Mouse (Mus musculus): ENCODE measurements around the gene Pou2f2.

Gene Pou2f2

DNA sequence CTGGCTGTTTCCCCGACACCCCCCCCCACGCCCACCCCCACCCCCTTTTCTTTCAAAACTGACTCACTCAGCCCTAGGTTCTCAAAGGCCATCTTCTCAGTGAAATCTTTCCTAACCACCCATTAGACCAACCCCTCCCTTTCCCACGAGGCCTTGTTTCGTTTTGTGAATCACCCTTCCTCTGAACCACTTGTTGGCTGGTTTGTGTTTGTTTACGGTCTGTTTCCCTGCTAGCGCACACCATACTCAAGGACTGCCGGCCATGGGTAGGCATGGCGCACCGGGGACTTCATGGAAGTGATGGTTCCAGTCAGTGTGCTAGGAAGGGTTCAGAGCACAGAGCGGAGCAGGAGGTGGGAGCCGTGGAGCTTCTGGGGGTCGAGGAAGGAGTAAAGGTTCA is 70.2 kb downstream of the Pou2f2 start:
- DNase-seq (ENCODE audit: low read depth, low spot score): no peak
- Histone ChIP-seq H3K27me3 (ENCODE audit: control insufficient read depth, insufficient read depth, low read length, poor library complexity, severe bottlenecking) (no peaks in the 10 kb centered on the region), H3K36me3 (ENCODE audit: control insufficient read depth, insufficient read depth, low read length, poor library complexity, severe bottlenecking) (peaks cover 12% of the 10 kb centered on the region; the same call in 1 of the 2 replicates)

DNA sequence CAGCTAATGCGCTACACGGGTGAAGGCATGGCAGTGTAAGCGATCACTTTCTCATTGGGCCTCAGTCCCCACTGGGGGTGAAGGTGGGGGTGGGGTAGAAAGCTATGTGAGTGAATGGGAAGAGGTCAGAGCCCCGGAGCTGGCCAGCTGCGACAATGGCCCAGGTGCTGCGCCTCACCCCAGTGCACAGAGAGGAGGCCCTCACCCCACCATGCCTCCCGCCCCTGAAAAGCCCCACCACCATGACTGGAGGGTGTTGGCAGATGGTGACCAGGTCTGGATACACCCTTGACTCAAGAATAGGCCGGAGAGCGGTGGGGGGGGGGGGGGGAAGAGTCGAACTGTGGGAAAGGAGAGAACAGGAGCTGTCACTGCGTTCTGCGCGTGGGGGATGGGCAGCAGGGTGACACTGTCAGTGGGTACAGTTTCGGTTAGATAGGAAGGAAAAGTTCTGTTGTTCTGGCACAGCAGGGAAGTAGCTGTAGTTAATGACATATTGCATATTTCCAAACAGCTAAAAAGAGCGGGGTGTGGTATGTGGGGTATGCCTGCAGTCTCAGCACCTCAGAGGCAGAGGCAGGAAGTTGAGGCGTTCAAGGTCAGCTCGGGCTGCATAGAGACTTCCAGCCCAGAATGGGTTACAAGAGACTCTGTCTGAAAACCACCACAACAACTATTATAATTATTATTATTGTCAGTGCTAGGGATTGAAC is 72.6 kb downstream of the Pou2f2 start:
- H3K36me3 ChIP-seq (ENCODE audit: control insufficient read depth, insufficient read depth, low read length, poor library complexity, severe bottlenecking): peaks cover 14% of the 10 kb centered on the region
- DNase-seq (ENCODE audit: low read depth, low spot score): peak; percentile 60
- no peaks in the 10 kb centered on the region for H3K27me3 ChIP-seq (ENCODE audit: control insufficient read depth, insufficient read depth, low read length, poor library complexity, severe bottlenecking)

DNA sequence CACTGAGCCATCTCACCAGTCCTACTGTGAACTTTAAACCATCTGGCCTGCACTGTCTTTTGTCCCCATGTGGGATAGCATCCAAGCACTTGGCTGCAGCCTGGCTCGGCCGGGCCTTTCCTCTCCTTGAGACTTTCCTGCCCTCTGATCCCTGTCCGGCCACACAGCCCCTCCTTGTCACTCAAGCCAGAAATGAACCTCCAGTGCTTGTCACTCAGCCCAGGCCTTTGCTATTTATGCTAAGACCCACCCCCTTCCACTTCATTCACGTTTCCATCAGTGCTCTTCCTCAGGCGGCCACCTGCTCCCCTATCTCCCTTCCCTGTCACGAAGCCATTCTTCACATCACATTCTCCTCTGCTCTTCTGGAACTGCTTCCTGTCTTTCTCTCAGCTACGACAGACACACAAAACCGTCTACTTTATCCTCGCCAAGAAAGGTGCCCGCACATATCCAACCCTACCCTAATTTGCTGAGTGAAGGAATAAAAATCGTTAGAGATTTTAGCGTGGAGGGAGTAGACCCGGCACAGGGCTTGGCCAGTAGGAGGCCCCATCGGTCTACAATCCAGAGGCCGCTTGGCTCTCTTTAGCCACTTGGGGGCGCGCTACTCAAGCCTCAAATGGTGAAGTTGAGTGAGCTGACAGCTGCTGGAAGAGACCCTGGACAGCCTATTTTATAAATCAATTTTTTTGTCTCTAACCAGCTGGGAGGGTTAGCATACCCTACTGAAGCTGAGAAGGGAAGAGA is 73.9 kb downstream of the Pou2f2 start:
- peaks cover 11% of the 10 kb centered on the region for H3K36me3 ChIP-seq (ENCODE audit: control insufficient read depth, insufficient read depth, low read length, poor library complexity, severe bottlenecking)
- no peaks in the 10 kb centered on the region for H3K27me3 ChIP-seq (ENCODE audit: control insufficient read depth, insufficient read depth, low read length, poor library complexity, severe bottlenecking)
- peak; percentile 93 for DNase-seq (ENCODE audit: low read depth, low spot score)

DNA sequence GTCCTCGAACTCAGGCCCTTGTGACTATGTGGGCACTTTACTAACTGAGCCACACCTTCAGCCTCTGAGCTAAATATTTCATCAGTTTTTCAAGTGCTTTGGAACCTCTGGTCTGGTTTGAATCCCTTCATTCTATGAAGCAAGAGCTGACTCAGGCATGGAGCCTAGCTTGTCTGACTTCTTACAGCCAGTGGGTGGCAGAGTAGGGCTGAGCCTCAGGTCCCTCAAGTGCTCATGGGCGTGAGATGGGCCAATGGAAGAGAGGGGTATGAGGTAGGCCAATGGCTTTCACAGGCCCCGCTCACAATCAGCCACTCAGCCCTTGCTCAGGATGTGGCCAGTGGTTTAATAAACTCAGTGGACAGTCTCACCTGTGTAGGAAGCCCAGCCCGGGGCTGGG is 79.9 kb downstream of the Pou2f2 start:
- no peaks in the 10 kb centered on the region for H3K27me3 ChIP-seq (ENCODE audit: control insufficient read depth, insufficient read depth, low read length, poor library complexity, severe bottlenecking)
- no peak for DNase-seq (ENCODE audit: low read depth, low spot score)

DNA sequence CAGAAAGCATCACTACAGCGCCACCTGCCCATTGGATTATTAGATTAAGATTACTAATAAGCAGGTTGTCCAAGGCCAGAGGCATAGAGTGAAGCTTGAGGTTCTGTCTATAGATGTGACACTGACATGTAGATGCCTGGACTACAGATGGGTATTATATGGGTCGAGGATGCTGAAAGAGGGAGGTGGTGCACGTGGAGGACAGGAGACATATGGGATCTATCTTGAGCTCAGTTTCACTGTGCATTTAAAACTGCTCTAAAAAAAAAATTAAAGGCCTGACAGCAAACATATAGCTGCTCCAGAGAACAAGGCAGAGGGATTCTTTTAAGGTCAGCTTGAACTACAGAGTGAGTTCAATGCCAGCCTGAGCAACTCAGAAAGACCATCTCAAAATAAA is 81.4 kb downstream of the Pou2f2 start:
- peaks cover 46% of the 10 kb centered on the region for H3K36me3 ChIP-seq (ENCODE audit: control insufficient read depth, insufficient read depth, low read length, poor library complexity, severe bottlenecking)
- no peaks in the 10 kb centered on the region for H3K27me3 ChIP-seq (ENCODE audit: control insufficient read depth, insufficient read depth, low read length, poor library complexity, severe bottlenecking)
- DNase-seq (ENCODE audit: low read depth, low spot score): no peak

More for the DNA sequence above, 79.9 kb downstream of the Pou2f2 start:
- H3K36me3 ChIP-seq (ENCODE audit: control insufficient read depth, insufficient read depth, low read length, poor library complexity, severe bottlenecking): peaks cover 44% of the 10 kb centered on the region

DNA sequence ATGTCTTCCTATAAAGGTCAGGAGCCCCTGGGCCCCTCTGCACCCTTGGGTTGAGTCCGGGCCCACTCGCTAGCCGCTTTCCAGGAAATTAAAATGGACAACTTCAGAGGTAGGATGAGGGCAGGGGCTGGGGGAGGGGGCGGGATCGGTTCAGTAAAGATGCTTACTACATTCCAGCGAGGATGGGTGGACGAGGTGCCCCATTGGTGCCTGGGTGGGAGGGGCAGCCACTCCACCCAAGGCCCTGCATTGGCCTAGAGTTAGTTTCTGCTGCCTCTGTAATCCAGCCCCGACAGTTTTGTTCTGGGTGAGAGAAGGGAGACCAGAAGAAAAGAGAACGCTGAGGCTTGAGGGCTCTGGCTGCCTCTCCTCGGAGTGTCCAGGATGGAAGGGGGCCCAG is 89.7 kb downstream of the Pou2f2 start:
- DNase-seq (ENCODE audit: low read depth, low spot score): no peak
- H3K27me3 ChIP-seq (ENCODE audit: control insufficient read depth, insufficient read depth, low read length, poor library complexity, severe bottlenecking): no peaks in the 10 kb centered on the region
- H3K36me3 ChIP-seq (ENCODE audit: control insufficient read depth, insufficient read depth, low read length, poor library complexity, severe bottlenecking): peaks cover 23% of the 10 kb centered on the region

DNA sequence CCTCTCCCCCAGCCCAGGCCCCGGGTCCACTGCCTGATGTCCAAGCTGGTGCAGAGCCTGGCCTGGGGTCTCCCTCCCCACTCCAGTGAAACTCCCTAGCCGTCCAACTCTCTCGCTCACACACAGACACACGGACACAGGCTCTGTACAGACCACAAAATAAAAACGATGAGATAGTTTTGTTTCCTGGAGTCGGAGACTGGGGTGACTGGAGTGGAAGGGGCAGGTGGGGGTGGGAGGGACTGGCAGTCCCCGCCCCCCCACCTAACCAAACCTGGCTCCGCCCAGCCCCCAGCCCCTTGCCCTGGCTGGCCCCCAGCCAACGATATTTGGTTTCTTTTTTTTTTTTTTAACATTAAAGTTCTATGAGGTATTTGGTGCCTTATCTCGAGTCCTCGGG is 90.6 kb downstream of the Pou2f2 start:
- peaks cover 18% of the 10 kb centered on the region for H3K36me3 ChIP-seq (ENCODE audit: control insufficient read depth, insufficient read depth, low read length, poor library complexity, severe bottlenecking)
- H3K27me3 ChIP-seq (ENCODE audit: control insufficient read depth, insufficient read depth, low read length, poor library complexity, severe bottlenecking): no peaks in the 10 kb centered on the region
- no peak for DNase-seq (ENCODE audit: low read depth, low spot score)

DNA sequence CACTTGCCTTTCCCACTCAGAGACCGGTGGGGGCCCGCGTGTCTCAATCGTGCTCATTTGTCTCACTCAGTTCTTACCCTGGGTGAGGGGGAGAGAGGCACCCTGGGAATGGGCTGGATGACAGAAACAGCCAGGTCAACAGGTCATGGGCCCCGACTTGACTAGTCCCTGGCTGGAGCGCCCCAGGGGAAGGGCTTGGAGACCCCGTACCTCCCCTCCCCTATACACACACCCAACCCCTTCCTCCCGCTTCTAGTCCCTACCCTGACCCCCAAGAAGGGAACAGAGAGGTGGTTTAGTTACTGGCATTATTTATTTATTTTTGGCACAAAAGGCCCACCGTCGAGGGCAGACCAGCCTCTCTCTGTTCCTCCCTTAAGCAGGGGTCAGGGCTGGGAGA is 91.0 kb downstream of the Pou2f2 start:
- Histone ChIP-seq H3K36me3 (ENCODE audit: control insufficient read depth, insufficient read depth, low read length, poor library complexity, severe bottlenecking) (peaks cover 16% of the 10 kb centered on the region), H3K27me3 (ENCODE audit: control insufficient read depth, insufficient read depth, low read length, poor library complexity, severe bottlenecking) (no peaks in the 10 kb centered on the region)
- no peak for DNase-seq (ENCODE audit: low read depth, low spot score)

DNA sequence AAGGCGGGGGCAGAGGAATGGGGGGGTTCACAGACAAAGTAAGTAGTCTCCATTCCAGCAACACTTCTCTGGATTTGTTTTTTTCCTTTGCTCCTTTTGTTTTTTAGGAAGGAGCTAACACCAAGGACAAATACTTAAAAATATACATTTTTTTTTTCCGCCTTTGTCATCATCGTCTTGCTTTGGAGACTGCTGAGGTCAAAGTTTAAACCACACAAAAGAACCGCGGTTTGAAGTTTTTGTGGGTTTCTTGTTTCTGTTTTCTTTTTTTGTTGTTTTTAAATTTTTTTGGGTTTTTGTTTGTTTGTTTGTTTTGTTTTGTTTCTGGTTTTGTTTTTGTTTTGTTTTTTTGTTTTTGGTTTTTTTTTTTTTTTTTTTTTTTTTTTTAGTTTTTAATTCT is 91.6 kb downstream of the Pou2f2 start:
- H3K36me3 ChIP-seq (ENCODE audit: control insufficient read depth, insufficient read depth, low read length, poor library complexity, severe bottlenecking): peaks cover 12% of the 10 kb centered on the region
- no peaks in the 10 kb centered on the region for H3K27me3 ChIP-seq (ENCODE audit: control insufficient read depth, insufficient read depth, low read length, poor library complexity, severe bottlenecking)
- no peak for DNase-seq (ENCODE audit: low read depth, low spot score)

DNA sequence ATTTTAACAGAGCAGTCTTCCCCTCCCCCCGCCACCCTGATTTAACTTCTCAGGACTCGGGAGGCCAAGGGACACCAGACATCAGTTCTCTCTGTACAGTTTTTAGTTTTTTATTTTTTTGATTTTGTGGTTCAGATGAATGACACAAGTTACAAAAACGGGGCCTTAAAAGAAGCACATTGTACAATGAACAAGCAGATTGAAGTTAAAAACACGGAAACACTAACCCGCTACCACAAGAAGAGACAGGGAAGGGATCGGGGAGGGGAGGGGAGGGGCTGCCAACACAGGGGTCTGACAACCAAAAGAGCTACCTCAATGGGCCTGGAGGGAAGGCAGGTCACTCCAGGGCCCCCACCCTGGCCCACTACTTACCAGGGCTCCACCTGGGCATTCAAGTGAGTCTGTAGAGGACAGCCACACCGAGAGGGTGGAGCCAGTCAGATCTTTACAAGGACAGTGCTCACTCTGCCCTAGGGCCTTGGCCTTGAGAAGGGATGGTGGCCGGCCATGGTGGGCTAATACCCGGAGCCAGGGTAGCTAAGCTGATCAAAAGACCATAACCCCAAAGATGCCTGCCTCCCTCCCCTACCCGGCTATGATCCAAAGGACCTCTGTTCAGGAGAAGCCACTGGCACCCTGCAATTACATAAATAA is 92.1 kb downstream of the Pou2f2 start:
- Histone ChIP-seq H3K36me3 (ENCODE audit: control insufficient read depth, insufficient read depth, low read length, poor library complexity, severe bottlenecking) (peaks cover 12% of the 10 kb centered on the region), H3K27me3 (ENCODE audit: control insufficient read depth, insufficient read depth, low read length, poor library complexity, severe bottlenecking) (no peaks in the 10 kb centered on the region)
- DNase-seq (ENCODE audit: low read depth, low spot score): no peak

DNA sequence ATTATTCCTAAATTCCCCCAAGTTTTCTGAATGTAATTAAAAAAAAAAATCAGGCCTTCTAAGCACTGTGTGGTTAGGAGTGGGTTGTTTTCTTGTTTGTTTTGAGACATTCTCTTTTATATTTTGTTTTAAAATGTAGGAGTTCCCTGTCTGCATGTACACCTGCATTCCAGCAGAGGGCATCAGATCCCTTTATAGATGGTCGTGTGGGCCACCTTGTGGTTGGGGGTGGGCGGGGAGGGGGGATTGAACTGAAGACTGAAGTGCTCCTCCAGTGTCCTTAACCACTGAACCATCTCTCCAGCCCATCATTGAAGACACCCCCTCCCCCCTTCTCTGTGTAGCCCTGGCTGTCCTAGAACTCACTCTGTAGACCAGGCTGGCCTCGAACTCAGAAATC is 92.9 kb downstream of the Pou2f2 start:
- no peaks in the 10 kb centered on the region for H3K27me3 ChIP-seq (ENCODE audit: control insufficient read depth, insufficient read depth, low read length, poor library complexity, severe bottlenecking)
- DNase-seq (ENCODE audit: low read depth, low spot score): peak; percentile 66
- H3K36me3 ChIP-seq (ENCODE audit: control insufficient read depth, insufficient read depth, low read length, poor library complexity, severe bottlenecking): peaks cover 9% of the 10 kb centered on the region

DNA sequence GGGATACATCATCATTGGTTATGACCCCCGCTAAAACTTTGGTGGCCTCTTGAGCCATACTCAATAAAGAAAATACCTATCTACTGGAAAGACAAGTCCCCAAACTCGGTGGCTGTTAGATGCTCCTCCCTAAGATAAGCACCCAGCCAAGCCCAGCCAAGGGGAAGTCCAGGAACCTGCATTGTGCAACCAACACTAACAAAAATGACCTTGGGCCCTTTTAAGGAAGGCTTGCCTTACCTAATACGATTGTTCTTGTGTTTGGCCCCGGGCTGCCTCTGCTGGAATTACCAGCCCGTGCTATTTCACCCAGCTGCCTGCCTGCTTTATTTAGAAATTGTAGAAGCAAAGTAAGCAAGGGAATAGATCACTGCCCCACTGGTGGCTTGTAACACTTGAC is 94.9 kb downstream of the Pou2f2 start:
- DNase-seq (ENCODE audit: low read depth, low spot score): no peak
- Histone ChIP-seq H3K36me3 (ENCODE audit: control insufficient read depth, insufficient read depth, low read length, poor library complexity, severe bottlenecking) (peaks cover 17% of the 10 kb centered on the region), H3K27me3 (ENCODE audit: control insufficient read depth, insufficient read depth, low read length, poor library complexity, severe bottlenecking) (no peaks in the 10 kb centered on the region)

DNA sequence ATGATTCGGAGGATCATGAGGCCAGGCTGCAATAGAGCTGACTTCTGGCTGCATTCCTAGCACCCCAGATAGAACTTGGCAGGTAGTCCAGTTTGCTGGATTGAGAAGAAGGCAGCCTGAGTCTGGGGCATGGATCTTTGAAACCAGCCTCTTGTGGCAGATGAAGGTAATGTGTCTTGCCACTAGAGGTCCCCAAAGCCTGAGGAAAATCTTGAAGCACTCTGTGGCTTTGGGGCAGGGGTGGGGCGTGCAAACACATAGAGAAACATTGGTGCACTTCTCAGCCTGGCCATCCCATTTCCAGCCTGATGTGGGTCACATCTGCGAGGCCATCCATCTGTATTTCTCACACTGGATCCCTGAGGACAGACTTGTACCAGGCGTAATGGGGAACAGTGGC is 97.0 kb downstream of the Pou2f2 start:
- peaks cover 17% of the 10 kb centered on the region for H3K36me3 ChIP-seq (ENCODE audit: control insufficient read depth, insufficient read depth, low read length, poor library complexity, severe bottlenecking)
- H3K27me3 ChIP-seq (ENCODE audit: control insufficient read depth, insufficient read depth, low read length, poor library complexity, severe bottlenecking): no peaks in the 10 kb centered on the region
- peak; percentile 82 for DNase-seq (ENCODE audit: low read depth, low spot score)

DNA sequence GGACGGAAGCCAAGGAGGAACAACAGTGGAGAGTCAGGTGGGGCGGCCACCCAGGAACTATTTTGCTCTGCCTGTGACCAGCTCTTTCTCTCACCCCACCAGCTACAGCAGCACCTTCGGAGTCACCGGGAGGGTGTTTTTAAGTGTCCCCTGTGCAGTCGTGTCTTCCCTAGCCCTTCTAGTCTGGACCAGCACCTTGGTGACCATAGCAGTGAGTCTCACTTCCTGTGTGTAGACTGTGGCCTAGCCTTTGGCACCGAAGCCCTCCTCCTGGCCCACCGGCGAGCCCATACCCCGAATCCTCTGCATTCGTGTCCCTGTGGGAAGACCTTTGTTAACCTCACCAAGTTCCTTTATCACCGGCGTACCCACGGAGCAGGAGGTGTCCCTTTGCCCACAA is 99.1 kb downstream of the Pou2f2 start:
- DNase-seq (ENCODE audit: low read depth, low spot score): no peak
- no peaks in the 10 kb centered on the region for H3K27me3 ChIP-seq (ENCODE audit: control insufficient read depth, insufficient read depth, low read length, poor library complexity, severe bottlenecking)
- peaks cover 17% of the 10 kb centered on the region for H3K36me3 ChIP-seq (ENCODE audit: control insufficient read depth, insufficient read depth, low read length, poor library complexity, severe bottlenecking)

DNA sequence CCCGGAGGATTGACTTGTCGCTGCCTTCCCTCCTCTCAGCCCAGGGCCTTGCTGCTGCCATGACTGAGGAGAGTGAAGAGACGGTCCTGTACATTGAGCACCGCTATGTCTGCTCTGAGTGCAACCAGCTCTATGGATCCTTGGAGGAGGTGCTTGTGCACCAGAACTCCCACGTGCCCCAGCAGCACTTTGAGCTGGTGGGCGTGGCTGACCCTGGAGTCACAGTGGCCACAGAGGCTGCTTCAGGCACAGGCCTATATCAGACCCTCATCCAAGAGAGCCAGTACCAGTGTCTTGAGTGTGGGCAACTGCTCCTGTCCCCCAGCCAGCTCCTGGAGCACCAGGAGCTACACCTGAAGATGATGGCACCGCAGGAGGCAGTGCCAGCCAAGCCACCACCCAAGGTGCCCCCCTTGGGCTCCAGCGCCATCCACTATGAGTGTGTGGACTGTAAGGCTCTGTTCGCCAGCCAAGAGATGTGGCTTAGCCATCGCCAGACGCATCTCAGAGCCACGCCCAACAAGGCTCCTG is 100.0 kb downstream of the Pou2f2 start:
- H3K36me3 ChIP-seq (ENCODE audit: control insufficient read depth, insufficient read depth, low read length, poor library complexity, severe bottlenecking): peaks cover 17% of the 10 kb centered on the region
- DNase-seq (ENCODE audit: low read depth, low spot score): no peak
- no peaks in the 10 kb centered on the region for H3K27me3 ChIP-seq (ENCODE audit: control insufficient read depth, insufficient read depth, low read length, poor library complexity, severe bottlenecking)
